Mouse (Mus musculus) layer of hippocampus, postnatal 14 days (tissue): Measurements from ENCODE around the gene Hist1h2bf. TPM values are rescaled to one million over a fixed set of nuclear protein-coding genes. Genes with fewer than 3 reads are reported as not detected.
"Not testable (repeated sequence)": the region's sequence is repeated elsewhere in the genome, so short reads cannot be mapped to it uniquely, and the experiment has no call there.

Experiments
- DNase-seq, 2 experiments: peaks; one replicate each; pipeline ENCODE4 v3.0.0; 2021 to 2022; ENCODE audit warnings: low spot score in 2 of 2, mixed read lengths in 1 of 2
- total RNA-seq, 2 experiments: library from RNA; stranded (reverse); gene quantifications; 2 replicates each; pipeline ENCODE4 v1.2.3; 2021

The Hist1h2bf gene
- total RNA-seq, 2 experiments from 2014 or later: 32.6 to 42.1 TPM

- DNase-seq: no peak
Observed at GRCm38 (mm10) chr13:23572218-23573033, 1.6 kb downstream of the Hist1h2bf start.

DNA sequence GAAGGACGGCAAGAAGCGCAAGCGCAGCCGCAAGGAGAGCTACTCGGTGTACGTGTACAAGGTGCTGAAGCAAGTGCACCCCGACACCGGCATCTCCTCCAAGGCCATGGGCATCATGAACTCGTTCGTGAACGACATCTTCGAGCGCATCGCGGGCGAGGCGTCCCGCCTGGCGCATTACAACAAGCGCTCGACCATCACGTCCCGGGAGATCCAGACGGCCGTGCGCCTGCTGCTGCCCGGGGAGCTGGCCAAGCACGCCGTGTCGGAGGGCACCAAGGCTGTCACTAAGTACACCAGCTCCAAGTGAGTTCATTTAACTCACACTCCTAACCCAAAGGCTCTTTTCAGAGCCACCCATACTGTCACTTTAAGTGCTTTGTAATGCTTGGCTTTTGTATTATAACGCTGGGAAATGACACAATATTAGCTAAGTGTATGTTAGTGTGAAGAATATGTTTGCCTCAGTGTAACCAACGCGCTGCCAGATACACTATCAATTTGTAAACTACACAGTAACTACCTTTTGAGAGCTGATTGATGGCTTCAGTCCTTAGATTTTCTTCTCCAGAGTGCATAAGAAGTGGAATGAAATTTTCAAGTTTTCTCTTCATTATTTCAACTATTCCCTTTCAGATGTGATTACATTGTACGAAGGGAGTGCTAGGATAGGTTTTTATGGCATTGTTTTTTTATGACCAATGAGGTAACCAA is 2.3 kb downstream of the Hist1h2bf start:
- DNase-seq: not testable (repeated sequence)

DNA sequence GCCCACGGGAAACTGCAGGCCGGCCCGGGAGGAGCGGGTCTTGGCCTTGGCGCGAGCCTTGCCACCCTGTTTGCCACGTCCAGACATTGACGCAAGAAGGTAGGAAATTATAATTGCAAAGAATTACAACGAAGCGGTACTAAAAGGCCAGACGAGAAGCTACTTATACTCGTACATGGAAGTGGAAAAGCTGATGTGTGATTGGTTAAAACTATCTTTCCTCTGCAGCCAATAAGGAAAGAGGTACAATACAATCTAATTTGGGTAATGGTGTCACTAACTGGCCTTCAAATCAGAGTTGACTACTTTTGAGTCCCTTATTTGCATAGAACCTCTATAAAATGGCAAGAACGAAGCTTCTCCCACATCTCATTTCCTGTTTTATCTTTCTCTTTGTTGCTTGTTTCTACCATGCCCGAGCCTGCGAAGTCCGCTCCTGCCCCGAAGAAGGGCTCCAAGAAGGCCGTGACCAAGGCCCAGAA is 2.9 kb downstream of the Hist1h2bf start, which contains the start of the genes Hist1h2ae and Hist1h2bg:
Hist1h2ae (minus strand) TSS at position 199 of the 482 bp plus-strand sequence.
Hist1h2bg (plus strand) TSS at position 375 of the 482 bp plus-strand sequence.
- peak; percentile 74 to 95 for DNase-seq

DNA sequence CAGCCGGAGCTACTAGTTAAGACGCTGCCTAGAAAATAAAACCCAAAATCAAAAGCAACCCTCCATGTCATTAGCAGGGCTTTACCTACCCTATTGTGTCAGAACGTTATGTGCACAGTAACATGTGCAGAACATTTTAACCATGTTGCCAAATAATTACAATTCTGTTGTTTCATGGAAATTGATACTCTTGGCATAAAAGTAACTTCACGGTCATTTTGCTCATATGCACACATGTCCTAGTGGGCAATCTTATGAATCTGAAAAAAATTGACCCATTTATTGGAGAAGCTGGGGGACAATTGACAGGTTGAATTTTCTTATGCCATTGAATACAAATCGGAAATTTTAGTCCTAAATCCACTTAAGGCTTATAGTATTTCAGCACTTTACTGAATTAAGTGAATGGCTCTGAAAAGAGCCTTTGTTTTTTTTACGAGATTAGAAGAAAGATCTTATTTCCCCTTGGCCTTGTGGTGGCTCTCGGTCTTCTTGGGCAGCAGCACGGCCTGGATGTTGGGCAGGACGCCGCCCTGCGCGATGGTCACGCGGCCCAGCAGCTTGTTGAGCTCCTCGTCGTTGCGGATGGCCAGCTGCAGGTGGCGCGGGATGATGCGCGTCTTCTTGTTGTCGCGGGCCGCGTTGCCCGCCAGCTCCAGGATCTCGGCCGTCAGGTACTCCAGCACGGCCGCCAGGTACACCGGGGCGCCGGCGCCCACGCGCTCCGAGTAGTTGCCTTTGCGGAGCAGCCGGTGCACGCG is 3.6 kb downstream of the Hist1h2bf start:
- not testable (repeated sequence) for DNase-seq

DNA sequence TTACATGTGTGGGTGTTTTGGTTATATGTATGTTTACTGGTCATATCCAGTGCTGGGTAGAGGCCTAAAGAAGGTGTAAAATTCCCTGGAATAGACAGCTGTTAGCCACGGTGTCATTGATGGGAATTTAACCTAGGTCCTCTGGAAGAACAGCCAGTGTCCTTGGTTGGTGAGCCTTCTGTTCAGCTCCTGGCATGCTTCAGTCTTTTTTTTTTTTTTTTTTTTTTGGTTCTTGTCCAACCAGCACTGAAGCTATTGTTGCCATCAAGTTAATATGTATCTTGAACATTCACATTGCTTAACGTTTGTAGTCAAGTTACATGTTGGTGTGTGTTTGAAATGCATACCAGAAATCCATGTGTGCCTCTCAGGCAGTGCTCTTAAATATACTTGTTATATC is 9.5 kb downstream of the Hist1h2bf start:
- no peak for DNase-seq

DNA sequence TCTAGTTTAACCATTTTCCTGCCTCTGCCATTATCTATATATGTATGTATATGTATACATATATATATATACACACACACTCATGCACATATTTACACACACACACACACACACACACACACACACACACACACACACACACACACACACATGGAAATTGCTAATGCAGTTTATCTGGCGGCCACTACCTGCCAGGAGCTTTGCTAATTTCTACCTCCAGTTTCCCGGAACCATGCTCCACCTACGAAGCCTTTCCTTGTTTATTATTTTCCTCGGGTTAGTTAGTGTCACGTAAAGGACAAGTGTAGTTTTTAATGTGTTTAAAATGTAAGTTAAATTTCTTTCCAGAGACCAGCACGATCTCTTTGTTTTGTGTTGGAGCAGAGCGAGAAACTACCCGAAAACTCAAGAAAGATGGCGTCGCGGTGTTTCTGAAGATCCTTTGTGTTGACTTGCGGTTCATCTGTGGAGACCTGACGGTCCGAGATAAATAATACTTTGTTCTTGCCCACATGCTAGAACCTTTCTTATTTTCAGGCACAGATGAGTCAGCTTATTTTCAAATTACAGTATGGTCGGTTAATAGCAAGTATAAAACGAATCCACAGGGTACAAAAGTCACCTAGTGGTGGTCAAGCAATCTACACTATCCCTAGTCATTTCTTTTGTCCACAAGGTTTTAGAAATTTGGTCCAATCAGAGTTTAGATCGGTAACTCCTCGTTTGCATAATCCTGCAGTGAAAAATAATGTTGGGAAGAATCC is 11.1 kb downstream of the Hist1h2bf start:
- peak in 1 of 2 experiments; percentile 75 for DNase-seq

DNA sequence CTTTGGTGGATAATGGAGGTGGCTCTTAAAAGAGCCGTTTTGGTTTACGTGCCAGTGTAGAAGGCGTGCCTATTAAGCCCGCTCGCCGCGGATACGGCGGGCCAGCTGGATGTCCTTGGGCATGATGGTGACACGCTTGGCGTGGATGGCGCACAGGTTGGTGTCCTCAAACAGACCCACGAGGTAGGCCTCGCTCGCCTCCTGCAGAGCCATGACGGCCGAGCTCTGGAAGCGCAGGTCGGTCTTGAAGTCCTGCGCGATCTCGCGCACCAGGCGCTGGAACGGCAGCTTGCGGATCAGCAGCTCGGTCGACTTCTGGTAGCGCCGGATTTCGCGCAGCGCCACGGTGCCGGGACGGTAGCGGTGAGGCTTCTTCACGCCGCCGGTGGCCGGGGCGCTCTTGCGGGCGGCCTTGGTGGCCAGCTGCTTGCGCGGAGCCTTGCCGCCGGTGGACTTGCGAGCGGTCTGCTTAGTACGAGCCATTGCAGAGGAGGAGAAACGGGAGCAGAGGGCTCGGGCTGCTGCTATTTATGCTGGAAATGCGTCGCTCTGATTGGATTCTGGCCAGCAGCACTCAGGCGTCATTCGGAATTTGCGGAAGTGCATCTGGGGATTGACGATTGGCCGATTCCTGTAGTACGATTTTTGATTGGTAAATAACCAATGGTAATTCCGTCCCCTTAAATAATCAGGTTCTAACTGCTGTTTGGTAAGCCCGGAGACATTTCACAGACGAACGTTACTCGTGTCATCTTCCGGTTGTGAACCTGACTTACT is 11.9 kb downstream of the Hist1h2bf start, which contains the start of gene Hist1h3e:
Hist1h3e (minus strand) TSS at position 487 of the 777 bp plus-strand sequence.
- DNase-seq: peak; percentile 96 to 98

GRCm38 (mm10) chr13:23561531-23561882 is 12.5 kb downstream of the Hist1h2bf start:
- DNase-seq: not testable (repeated sequence)

- DNase-seq: not testable (repeated sequence)
Observed at GRCm38 (mm10) chr13:23560699-23561098, 13.3 kb downstream of the Hist1h2bf start.

GRCm38 (mm10) chr13:23556906-23557305 is 17.1 kb downstream of the Hist1h2bf start:
- no peak for DNase-seq

GRCm38 (mm10) chr13:23555839-23556416 is 18.1 kb downstream of the Hist1h2bf start:
- DNase-seq: peak; percentile 63 to 89

DNA sequence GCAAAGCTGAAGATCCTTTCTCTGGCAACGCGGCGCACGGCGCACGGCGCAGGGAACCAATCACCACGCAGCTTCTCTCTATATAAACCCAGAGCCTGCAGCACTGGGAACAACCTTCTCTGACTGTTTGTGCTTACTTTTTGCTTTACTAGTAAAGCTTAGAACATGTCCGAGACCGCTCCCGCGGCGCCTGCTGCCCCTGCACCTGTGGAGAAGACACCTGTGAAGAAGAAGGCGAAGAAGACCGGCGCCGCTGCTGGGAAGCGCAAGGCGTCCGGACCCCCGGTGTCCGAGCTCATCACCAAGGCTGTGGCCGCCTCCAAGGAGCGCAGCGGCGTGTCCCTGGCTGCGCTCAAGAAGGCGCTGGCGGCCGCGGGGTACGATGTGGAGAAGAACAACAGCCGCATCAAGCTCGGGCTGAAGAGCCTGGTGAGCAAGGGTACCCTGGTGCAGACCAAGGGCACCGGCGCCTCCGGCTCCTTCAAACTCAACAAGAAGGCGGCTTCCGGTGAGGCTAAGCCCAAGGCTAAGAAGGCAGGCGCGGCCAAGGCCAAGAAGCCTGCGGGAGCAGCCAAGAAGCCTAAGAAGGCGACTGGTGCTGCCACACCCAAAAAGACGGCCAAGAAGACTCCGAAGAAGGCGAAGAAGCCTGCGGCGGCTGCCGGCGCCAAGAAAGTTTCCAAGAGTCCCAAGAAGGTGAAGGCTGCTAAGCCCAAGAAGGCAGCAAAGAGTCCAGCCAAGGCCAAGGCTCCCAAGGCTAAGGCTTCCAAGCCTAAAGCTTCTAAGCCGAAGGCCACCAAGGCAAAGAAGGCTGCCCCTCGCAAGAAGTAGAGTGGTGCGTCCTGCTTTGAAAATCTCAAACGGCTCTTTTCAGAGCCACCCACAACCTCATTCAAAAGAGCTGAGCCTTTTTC is 18.8 kb downstream of the Hist1h2bf start:
- peak; percentile 68 to 73 for DNase-seq

- no peak for DNase-seq
Observed at GRCm38 (mm10) chr13:23554393-23554792, 19.6 kb downstream of the Hist1h2bf start.

DNA sequence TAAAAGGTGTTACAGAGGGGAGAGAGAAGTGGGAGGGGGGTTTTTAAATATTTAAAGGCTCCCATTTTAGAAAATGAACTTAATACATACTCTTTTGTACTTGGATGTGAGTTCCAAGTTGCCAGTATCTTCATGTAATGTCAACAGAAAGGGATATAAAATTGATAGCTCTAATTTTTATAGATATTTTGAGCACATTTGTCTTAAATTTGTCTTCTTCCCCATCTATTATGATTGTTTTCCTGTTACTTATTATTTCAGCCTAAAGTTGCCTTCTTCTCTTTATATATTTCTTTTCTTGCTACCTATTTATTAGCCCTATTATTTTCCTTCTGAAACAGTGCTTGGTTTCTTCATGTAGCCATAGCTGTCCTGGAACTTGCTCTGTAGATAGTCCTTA is 21.0 kb downstream of the Hist1h2bf start, which contains the start of gene Hist1h1d:
Hist1h1d (plus strand) TSS at position 301 of the 400 bp plus-strand sequence.
- no peak for DNase-seq

DNA sequence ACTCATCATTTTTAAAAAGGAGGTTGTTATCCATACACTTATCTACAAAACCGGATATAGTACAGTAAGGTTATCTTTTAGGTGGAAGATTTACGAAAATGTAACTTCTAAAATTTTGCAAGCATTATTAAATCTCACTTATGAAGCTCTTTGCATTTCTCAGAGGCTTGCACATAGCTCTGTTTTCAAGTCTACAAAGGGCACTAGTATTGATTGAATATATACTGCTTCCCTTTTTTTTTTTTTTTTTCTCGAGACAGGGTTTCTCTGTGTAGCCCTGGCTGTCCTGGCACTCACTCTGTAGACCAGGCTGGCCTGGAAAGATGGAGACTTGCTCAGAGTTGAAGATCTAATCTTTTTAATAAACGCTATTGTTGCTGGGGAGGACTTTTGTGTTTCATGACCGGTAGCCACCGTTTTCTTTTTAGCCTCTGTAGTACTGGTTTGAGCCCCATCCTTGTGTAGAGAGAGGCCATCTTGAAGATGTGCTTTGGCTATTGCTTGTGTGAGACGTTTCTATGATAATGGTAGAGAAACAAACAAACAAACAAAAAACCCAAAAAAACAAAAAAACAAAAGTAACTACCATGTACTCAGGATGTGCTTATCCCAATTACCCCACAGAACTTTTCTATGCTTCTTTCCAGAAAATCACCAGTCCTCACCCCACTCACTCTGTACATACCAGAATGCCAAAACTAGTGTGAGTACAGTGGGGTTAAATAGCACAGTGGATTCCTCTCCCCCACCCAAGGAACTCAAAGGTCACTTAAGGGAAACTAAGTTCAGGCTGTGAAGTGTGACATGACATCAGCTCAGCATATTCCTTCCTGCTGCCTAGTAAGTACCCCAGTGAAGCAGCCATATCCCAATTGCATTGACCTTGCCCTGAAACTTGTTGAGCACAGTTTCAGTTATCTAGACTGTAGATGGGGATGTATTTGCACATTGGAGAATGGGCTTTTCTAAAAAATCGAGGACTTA is 21.8 kb downstream of the Hist1h2bf start:
- no peak for DNase-seq

DNA sequence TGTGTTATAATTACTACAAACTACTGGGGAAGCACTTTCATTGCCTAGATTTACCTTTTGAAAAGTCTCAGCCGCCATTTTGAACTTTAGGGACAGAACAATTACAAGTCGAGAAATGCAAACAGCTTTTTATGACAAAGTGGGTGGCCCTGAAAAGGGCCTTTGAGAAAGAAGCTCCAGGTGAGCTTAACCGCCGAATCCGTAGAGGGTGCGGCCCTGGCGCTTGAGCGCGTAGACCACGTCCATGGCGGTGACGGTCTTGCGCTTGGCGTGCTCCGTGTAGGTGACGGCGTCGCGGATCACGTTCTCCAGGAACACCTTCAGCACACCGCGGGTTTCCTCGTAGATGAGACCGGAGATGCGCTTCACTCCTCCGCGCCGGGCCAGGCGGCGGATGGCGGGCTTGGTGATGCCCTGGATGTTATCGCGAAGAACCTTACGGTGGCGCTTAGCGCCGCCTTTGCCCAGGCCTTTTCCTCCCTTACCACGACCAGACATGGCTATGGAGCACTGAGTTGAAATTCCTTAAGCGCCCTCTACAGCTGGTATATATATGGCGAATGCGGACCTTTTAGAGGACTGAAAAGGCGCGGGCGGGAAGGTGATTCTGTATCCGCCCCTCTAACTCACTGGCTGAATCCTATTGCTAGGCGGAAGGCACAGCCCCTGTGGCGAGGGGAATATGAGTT is 22.7 kb downstream of the Hist1h2bf start, which contains the start of gene Hist1h4f:
Hist1h4f (minus strand) TSS at position 503 of the 689 bp plus-strand sequence.
- DNase-seq: peak; percentile 84 to 89
